Mouse (Mus musculus): ENCODE measurements around the gene Dclk1. TPM values are rescaled to one million over a fixed set of nuclear protein-coding genes. Genes with fewer than 3 reads are reported as not detected.

The Dclk1 gene
- polyA plus RNA-seq, 1 experiment from 2014 or later = 234 TPM

DNA sequence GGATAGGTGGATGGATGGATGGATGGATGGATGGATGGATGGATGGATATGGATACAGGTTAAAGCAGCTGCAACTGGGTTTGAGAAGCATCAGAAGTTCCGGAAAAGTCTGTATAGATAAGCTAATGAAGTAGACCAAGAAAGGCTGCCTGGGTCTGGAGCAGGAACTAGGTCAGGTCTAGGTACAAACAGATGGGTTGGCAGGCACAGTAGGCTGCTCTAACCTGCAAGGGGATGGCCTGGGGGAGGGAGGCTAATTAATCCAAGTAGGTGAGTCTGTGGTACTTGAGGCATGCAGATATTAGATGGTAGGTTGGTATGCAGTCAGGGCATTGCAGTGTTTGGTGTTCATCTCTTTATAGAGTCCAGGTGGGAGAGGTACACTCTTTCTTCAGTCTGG lies 299.6 kb downstream of the Dclk1 start:
- WGBS = 91% methylated on average over 1 of the region's 1 CpGs
- Histone ChIP-seq H3K36me3 (ENCODE audit: control insufficient read depth, insufficient read depth, low read length) (no peaks in the 10 kb centered on the region), H3K9ac (ENCODE audit: low read depth, low read length) (peak overlapping the region; percentile 43), H3K27ac (ENCODE audit: low read depth, low read length) (peak overlapping the region; percentile 76), H3K9me3 (ENCODE audit: control insufficient read depth, low read length) (no peaks in the 10 kb centered on the region), H3K4me1 (ENCODE audit: control insufficient read depth, insufficient read depth, low read depth, low read length) (peaks cover 21% of the 10 kb centered on the region), H3K27me3 (replicated peaks; ENCODE audit: control insufficient read depth, insufficient read depth, low read length) (no peaks in the 10 kb centered on the region), H3K4me2 (ENCODE audit: low read length) (peak overlapping the region; percentile 42), H3K4me3 (ENCODE audit: low read length) (no peak overlapping the region)
- ATAC-seq = peak; percentile 28

GRCm38 (mm10) chr3:55542310-55542709 lies 300.1 kb downstream of the Dclk1 start:
- ATAC-seq = peak; percentile 77
- Histone ChIP-seq H3K9ac (ENCODE audit: low read depth, low read length) (peak overlapping the region; percentile 43), H3K4me3 (ENCODE audit: low read length) (no peak overlapping the region), H3K27ac (ENCODE audit: low read depth, low read length) (peak overlapping the region; percentile 76), H3K36me3 (ENCODE audit: control insufficient read depth, insufficient read depth, low read length) (no peaks in the 10 kb centered on the region), H3K9me3 (ENCODE audit: control insufficient read depth, low read length) (no peaks in the 10 kb centered on the region), H3K27me3 (replicated peaks; ENCODE audit: control insufficient read depth, insufficient read depth, low read length) (no peaks in the 10 kb centered on the region), H3K4me1 (ENCODE audit: control insufficient read depth, insufficient read depth, low read depth, low read length) (peaks cover 21% of the 10 kb centered on the region), H3K4me2 (ENCODE audit: low read length) (peak overlapping the region; percentile 42)
- 3% methylated on average over 8 of the region's 8 CpGs for WGBS

GRCm38 (mm10) chr3:55542947-55543346 lies 300.8 kb downstream of the Dclk1 start:
- no peak for ATAC-seq
- Histone ChIP-seq H3K36me3 (ENCODE audit: control insufficient read depth, insufficient read depth, low read length) (no peaks in the 10 kb centered on the region), H3K4me2 (ENCODE audit: low read length) (peak overlapping the region; percentile 42), H3K4me1 (ENCODE audit: control insufficient read depth, insufficient read depth, low read depth, low read length) (peaks cover 21% of the 10 kb centered on the region), H3K9me3 (ENCODE audit: control insufficient read depth, low read length) (no peaks in the 10 kb centered on the region), H3K27ac (ENCODE audit: low read depth, low read length) (peak overlapping the region; percentile 76), H3K27me3 (replicated peaks; ENCODE audit: control insufficient read depth, insufficient read depth, low read length) (no peaks in the 10 kb centered on the region), H3K4me3 (ENCODE audit: low read length) (no peak overlapping the region), H3K9ac (ENCODE audit: low read depth, low read length) (peak overlapping the region; percentile 1; the same call in 1 of the 2 replicates)
- whole genome bisulfite sequencing = 69% methylated on average over 16 of the region's 16 CpGs

DNA sequence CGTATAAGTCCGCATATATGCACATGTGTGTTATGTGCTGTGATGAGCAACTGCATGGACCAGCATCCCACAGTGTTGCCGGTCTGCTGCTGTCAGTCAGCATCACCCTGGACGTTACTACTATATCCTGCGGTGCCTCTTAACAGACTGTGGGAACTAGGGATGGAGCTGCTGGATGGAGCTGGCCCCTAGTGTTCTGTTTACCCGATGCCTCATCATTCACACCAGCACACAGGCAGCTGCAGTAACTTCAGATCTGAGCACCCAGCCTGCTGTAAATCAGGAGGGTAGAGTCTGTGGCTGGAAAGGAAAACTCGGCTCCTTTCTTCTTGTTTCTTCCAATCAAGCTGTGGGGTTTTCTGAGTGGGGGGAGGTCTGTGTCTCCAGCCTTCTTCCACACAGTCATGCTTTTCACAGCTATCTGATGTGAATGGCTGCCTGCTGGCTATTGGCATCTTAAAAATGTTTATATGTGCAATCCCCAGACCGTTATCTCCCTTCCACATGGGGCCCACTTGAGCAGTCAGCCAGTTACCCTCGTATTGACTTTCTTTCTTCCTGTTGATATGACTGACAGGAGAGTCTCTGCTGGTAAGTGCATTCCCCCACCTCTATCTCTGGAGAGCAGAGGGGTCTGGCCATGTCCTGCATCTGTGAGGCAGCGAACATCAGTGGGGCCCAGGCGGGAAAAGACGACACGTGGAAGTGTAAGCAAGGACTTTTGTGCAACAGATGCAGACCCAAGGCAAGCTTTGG lies 301.9 kb downstream of the Dclk1 start:
- Histone ChIP-seq H3K4me1 (ENCODE audit: control insufficient read depth, insufficient read depth, low read depth, low read length) (peaks cover 21% of the 10 kb centered on the region), H3K27me3 (replicated peaks; ENCODE audit: control insufficient read depth, insufficient read depth, low read length) (no peaks in the 10 kb centered on the region), H3K36me3 (ENCODE audit: control insufficient read depth, insufficient read depth, low read length) (no peaks in the 10 kb centered on the region), H3K9me3 (ENCODE audit: control insufficient read depth, low read length) (no peaks in the 10 kb centered on the region), H3K27ac (ENCODE audit: low read depth, low read length) (peak overlapping the region; percentile 58), H3K4me2 (ENCODE audit: low read length) (no peak overlapping the region), H3K9ac (ENCODE audit: low read depth, low read length) (0 out of 2 replicates have a peak overlapping the region, but pooled peaks have one; percentile 5), H3K4me3 (ENCODE audit: low read length) (no peak overlapping the region)
- WGBS = 54% methylated on average over 13 of the region's 13 CpGs
- peak; percentile 8; the same call in 1 of the 2 replicates for ATAC-seq

DNA sequence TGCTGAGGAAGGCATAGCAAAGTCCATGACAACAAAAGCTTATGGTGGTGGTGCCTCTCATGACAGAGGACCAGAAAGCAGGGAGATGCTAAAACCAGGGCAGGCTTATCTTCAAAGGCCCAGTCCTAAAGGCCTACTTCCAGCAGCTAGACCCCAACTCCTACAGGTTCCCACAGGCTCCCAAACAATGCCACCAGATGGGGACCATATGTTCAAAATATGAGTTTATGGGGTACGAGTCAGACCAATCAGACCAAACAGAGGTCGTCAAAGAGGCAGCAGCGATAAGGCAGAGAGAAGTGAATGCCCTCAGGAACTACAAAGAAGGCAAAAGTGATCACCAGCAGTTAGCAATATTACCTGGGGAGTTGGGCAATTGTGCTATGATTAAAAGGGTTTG lies 303.1 kb downstream of the Dclk1 start:
- ATAC-seq = no peak
- WGBS = 70% methylated on average over 3 of the region's 3 CpGs
- Histone ChIP-seq H3K27me3 (replicated peaks; ENCODE audit: control insufficient read depth, insufficient read depth, low read length) (no peaks in the 10 kb centered on the region), H3K4me1 (ENCODE audit: control insufficient read depth, insufficient read depth, low read depth, low read length) (peaks cover 18% of the 10 kb centered on the region), H3K36me3 (ENCODE audit: control insufficient read depth, insufficient read depth, low read length) (no peaks in the 10 kb centered on the region), H3K9me3 (ENCODE audit: control insufficient read depth, low read length) (no peaks in the 10 kb centered on the region), H3K27ac (ENCODE audit: low read depth, low read length) (no peak overlapping the region), H3K4me3 (ENCODE audit: low read length) (no peak overlapping the region), H3K4me2 (ENCODE audit: low read length) (no peak overlapping the region), H3K9ac (ENCODE audit: low read depth, low read length) (no peak overlapping the region)

GRCm38 (mm10) chr3:55545916-55546315 lies 303.8 kb downstream of the Dclk1 start:
- H3K27me3 ChIP-seq (replicated peaks; ENCODE audit: control insufficient read depth, insufficient read depth, low read length) = no peaks in the 10 kb centered on the region
- no peak overlapping the region for H3K4me3 ChIP-seq (ENCODE audit: low read length)
- no peak overlapping the region for H3K4me2 ChIP-seq (ENCODE audit: low read length)
- 90% methylated on average over 9 of the region's 9 CpGs for WGBS
- H3K9ac ChIP-seq (ENCODE audit: low read depth, low read length) = no peak overlapping the region
- no peak overlapping the region for H3K27ac ChIP-seq (ENCODE audit: low read depth, low read length)
- H3K36me3 ChIP-seq (ENCODE audit: control insufficient read depth, insufficient read depth, low read length) = no peaks in the 10 kb centered on the region
- no peak for ATAC-seq
- no peaks in the 10 kb centered on the region for H3K9me3 ChIP-seq (ENCODE audit: control insufficient read depth, low read length)
- H3K4me1 ChIP-seq (ENCODE audit: control insufficient read depth, insufficient read depth, low read depth, low read length) = peaks cover 16% of the 10 kb centered on the region

GRCm38 (mm10) chr3:55547106-55547505 lies 304.9 kb downstream of the Dclk1 start:
- ATAC-seq = no peak
- no peak overlapping the region for H3K4me2 ChIP-seq (ENCODE audit: low read length)
- H3K27ac ChIP-seq (ENCODE audit: low read depth, low read length) = no peak overlapping the region
- 69% methylated on average over 2 of the region's 2 CpGs for WGBS
- no peak overlapping the region for H3K4me3 ChIP-seq (ENCODE audit: low read length)
- no peaks in the 10 kb centered on the region for H3K36me3 ChIP-seq (ENCODE audit: control insufficient read depth, insufficient read depth, low read length)
- H3K4me1 ChIP-seq (ENCODE audit: control insufficient read depth, insufficient read depth, low read depth, low read length) = peaks cover 13% of the 10 kb centered on the region
- no peaks in the 10 kb centered on the region for H3K9me3 ChIP-seq (ENCODE audit: control insufficient read depth, low read length)
- no peak overlapping the region for H3K9ac ChIP-seq (ENCODE audit: low read depth, low read length)
- H3K27me3 ChIP-seq (replicated peaks; ENCODE audit: control insufficient read depth, insufficient read depth, low read length) = no peaks in the 10 kb centered on the region

GRCm38 (mm10) chr3:55549376-55549775 lies 307.2 kb downstream of the Dclk1 start:
- Histone ChIP-seq H3K36me3 (ENCODE audit: control insufficient read depth, insufficient read depth, low read length) (no peaks in the 10 kb centered on the region), H3K9me3 (ENCODE audit: control insufficient read depth, low read length) (no peaks in the 10 kb centered on the region), H3K9ac (ENCODE audit: low read depth, low read length) (no peak overlapping the region), H3K27ac (ENCODE audit: low read depth, low read length) (no peak overlapping the region), H3K27me3 (replicated peaks; ENCODE audit: control insufficient read depth, insufficient read depth, low read length) (no peaks in the 10 kb centered on the region), H3K4me1 (ENCODE audit: control insufficient read depth, insufficient read depth, low read depth, low read length) (peaks cover 1% of the 10 kb centered on the region), H3K4me2 (ENCODE audit: low read length) (no peak overlapping the region), H3K4me3 (ENCODE audit: low read length) (no peak overlapping the region)
- 84% methylated on average over 7 of the region's 7 CpGs for WGBS
- no peak for ATAC-seq

GRCm38 (mm10) chr3:55550962-55551361 lies 308.8 kb downstream of the Dclk1 start:
- H3K4me1 ChIP-seq (ENCODE audit: control insufficient read depth, insufficient read depth, low read depth, low read length) = no peaks in the 10 kb centered on the region
- WGBS = 62% methylated on average over 4 of the region's 4 CpGs
- H3K9ac ChIP-seq (ENCODE audit: low read depth, low read length) = no peak overlapping the region
- H3K4me3 ChIP-seq (ENCODE audit: low read length) = no peak overlapping the region
- no peak overlapping the region for H3K4me2 ChIP-seq (ENCODE audit: low read length)
- H3K9me3 ChIP-seq (ENCODE audit: control insufficient read depth, low read length) = no peaks in the 10 kb centered on the region
- no peak overlapping the region for H3K27ac ChIP-seq (ENCODE audit: low read depth, low read length)
- no peaks in the 10 kb centered on the region for H3K27me3 ChIP-seq (replicated peaks; ENCODE audit: control insufficient read depth, insufficient read depth, low read length)
- no peaks in the 10 kb centered on the region for H3K36me3 ChIP-seq (ENCODE audit: control insufficient read depth, insufficient read depth, low read length)
- ATAC-seq = no peak
